Mouse (Mus musculus) heart, embryonic 10.5 days (tissue): ENCODE data around the gene Tsks. TPM values are rescaled to one million over a fixed set of nuclear protein-coding genes. Genes with fewer than 3 reads are reported as not detected.

Experiments used
- DNase-seq: peaks from one replicate; pipeline ENCODE4 v3.0.0-alpha.2; 2017; ENCODE audit warnings: low spot score
- H3K27ac ChIP-seq: fragments of 300-500 bp; sonication (generic); 2 replicates; pipeline ENCODE4 v1.5.1; 2016; ENCODE audit warnings: mild to moderate bottlenecking
- H3K27me3 ChIP-seq: fragments of 300-500 bp; sonication (generic); 2 replicates; pipeline ENCODE4 v1.6.1; 2016; ENCODE audit warnings: mild to moderate bottlenecking; ENCODE audit not compliant: poor library complexity, insufficient read depth, severe bottlenecking
- H3K36me3 ChIP-seq: fragments of 300-500 bp; sonication (generic); 2 replicates; pipeline ENCODE4 v1.6.1; 2016; ENCODE audit warnings: mild to moderate bottlenecking, moderate library complexity
- H3K4me1 ChIP-seq: fragments of 300-500 bp; sonication (generic); 2 replicates; pipeline ENCODE4 v1.6.1; 2016; ENCODE audit warnings: mild to moderate bottlenecking
- H3K4me3 ChIP-seq: fragments of 300-500 bp; sonication (generic); 2 replicates; pipeline ENCODE4 v1.5.1; 2016; ENCODE audit warnings: mild to moderate bottlenecking, moderate library complexity
- H3K9me3 ChIP-seq: fragments of 300-500 bp; sonication (generic); 2 replicates; pipeline ENCODE4 v1.6.1; 2016; ENCODE audit warnings: mild to moderate bottlenecking, moderate library complexity
- WGBS: fragments of 180-500 bp; shearing (Covaris S2); methylation state at CpG from one replicate; pipeline ENCODE4 v1.1.7; 2016; 5-methylcytosine and 5-hydroxymethylcytosine counted together
- polyA plus RNA-seq: library from polyadenylated mRNA; unstranded; fragments of >200 nt; fragmentation: Nextera tagmentation; extraction: Ambion mirVana; gene quantifications from 2 replicates; pipeline ENCODE4 v1.2.1, GENCODE M21; 2016

Tsks gene
- polyA plus RNA-seq, 1 experiment from 2014 or later, result 0.25 TPM

GRCm38 (mm10) chr7:45006503-45006902 lies 63.5 kb downstream of the Tsks start:
- DNase-seq, result no peak
- peaks cover 95% of the 10 kb centered on the region for H3K36me3 ChIP-seq
- no peaks in the 10 kb centered on the region for H3K9me3 ChIP-seq
- H3K4me1 ChIP-seq, result peaks cover 16% of the 10 kb centered on the region
- no peak overlapping the region for H3K27ac ChIP-seq
- no peaks in the 10 kb centered on the region for H3K27me3 ChIP-seq
- WGBS, result 98% methylated on average over 12 of the region's 12 CpGs
- no peak overlapping the region for H3K4me3 ChIP-seq

DNA sequence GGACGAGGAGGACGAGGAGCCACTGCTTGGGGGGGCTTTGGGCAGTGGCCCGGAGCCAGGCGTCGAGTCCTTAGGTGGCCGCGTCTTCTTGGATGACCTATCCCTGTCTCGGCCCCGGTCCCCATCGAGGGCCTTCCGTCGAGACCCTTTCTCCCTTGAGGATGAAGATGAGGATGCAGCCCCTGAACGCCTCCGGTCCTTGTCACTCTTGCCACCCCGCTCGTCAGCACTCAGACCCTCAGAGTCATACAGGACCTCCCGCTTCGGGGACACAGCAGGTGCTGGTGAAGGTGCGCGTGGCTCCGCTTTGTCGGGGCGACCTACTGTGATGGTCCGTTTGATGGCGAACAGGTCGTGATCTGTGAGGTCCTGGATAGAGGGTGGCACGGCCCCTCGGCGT lies 64.1 kb downstream of the Tsks start:
- Histone ChIP-seq H3K27ac (no peak overlapping the region), H3K36me3 (peaks cover 95% of the 10 kb centered on the region), H3K9me3 (no peaks in the 10 kb centered on the region), H3K27me3 (no peaks in the 10 kb centered on the region), H3K4me3 (no peak overlapping the region), H3K4me1 (peaks cover 16% of the 10 kb centered on the region)
- 94% methylated on average over 29 of the region's 29 CpGs for WGBS
- DNase-seq, result no peak

Other genes starting within 250 kb of the Tsks start
- not detected in 2 replicates for gene Izumo2, start 234.5 kb upstream of the Tsks start, polyA plus RNA-seq
- 34.0 and 35.5 TPM in 2 replicates for gene Vrk3, start 194.8 kb upstream of the Tsks start, polyA plus RNA-seq
- 1.8 TPM in 2 replicates for gene Zfp473, start 192.2 kb upstream of the Tsks start, polyA plus RNA-seq
- 128 and 132 TPM in 2 replicates for gene Nup62, start 127.1 kb upstream of the Tsks start, polyA plus RNA-seq
- gene Il4i1, start 126.8 kb upstream of the Tsks start, polyA plus RNA-seq, result 0.41 and 1.3 TPM in 2 replicates
- gene Atf5, start 126.5 kb upstream of the Tsks start, polyA plus RNA-seq, result 1.7 and 3.3 TPM in 2 replicates
- 102 and 103 TPM in 2 replicates for gene Akt1s1, start 94.2 kb upstream of the Tsks start, polyA plus RNA-seq
- 56.9 and 67.3 TPM in 2 replicates for gene Tbc1d17, start 94.1 kb upstream of the Tsks start, polyA plus RNA-seq
- 28.5 and 29.7 TPM in 2 replicates for gene Pnkp, start 86.1 kb upstream of the Tsks start, polyA plus RNA-seq
- gene Ptov1, start 73.4 kb upstream of the Tsks start, polyA plus RNA-seq, result 258 and 316 TPM in 2 replicates
- gene Med25, start 50.5 kb upstream of the Tsks start, polyA plus RNA-seq, result 90.5 and 95.6 TPM in 2 replicates
- 14.2 and 14.9 TPM in 2 replicates for gene Fuz, start 47.1 kb upstream of the Tsks start, polyA plus RNA-seq
- 73.9 and 82.1 TPM in 2 replicates for gene Ap2a1, start 13.7 kb upstream of the Tsks start, polyA plus RNA-seq
- gene Cpt1c, start 31.6 kb downstream of the Tsks start, polyA plus RNA-seq, result 11.7 and 19.1 TPM in 2 replicates
- gene Prmt1, start 43.4 kb downstream of the Tsks start, polyA plus RNA-seq, result 563 and 740 TPM in 2 replicates
- gene Irf3, start 54.4 kb downstream of the Tsks start, polyA plus RNA-seq, result 61.8 and 71.1 TPM in 2 replicates
- 44.9 and 57.9 TPM in 2 replicates for gene Bcl2l12, start 55.5 kb downstream of the Tsks start, polyA plus RNA-seq
- gene Scaf1, start 73.2 kb downstream of the Tsks start, polyA plus RNA-seq, result 40.5 and 41.0 TPM in 2 replicates
- gene Rras, start 74.8 kb downstream of the Tsks start, polyA plus RNA-seq, result 50.5 and 57.5 TPM in 2 replicates
- 8.8 and 13.3 TPM in 2 replicates for gene Prr12, start 109.7 kb downstream of the Tsks start, polyA plus RNA-seq
- 59.9 and 65.2 TPM in 2 replicates for gene Nosip, start 119.2 kb downstream of the Tsks start, polyA plus RNA-seq
- 15.0 and 16.8 TPM in 2 replicates for gene Prrg2, start 119.5 kb downstream of the Tsks start, polyA plus RNA-seq
- gene Rcn3, start 149.0 kb downstream of the Tsks start, polyA plus RNA-seq, result 270 and 314 TPM in 2 replicates
- gene Fcgrt, start 160.6 kb downstream of the Tsks start, polyA plus RNA-seq, result 7.8 and 10.2 TPM in 2 replicates
- 1,266 and 1,534 TPM in 2 replicates for gene Rps11, start 181.2 kb downstream of the Tsks start, polyA plus RNA-seq
- 873 and 1,060 TPM in 2 replicates for gene Rpl13a, start 185.6 kb downstream of the Tsks start, polyA plus RNA-seq
- 0.36 and 0.58 TPM in 2 replicates for gene Gm45713, start 193.0 kb downstream of the Tsks start, polyA plus RNA-seq
- 2.5 and 3.1 TPM in 2 replicates for gene Flt3l, start 193.2 kb downstream of the Tsks start, polyA plus RNA-seq
- 97.8 and 102 TPM in 2 replicates for gene Pih1d1, start 211.1 kb downstream of the Tsks start, polyA plus RNA-seq
- 45.2 and 45.7 TPM in 2 replicates for gene Aldh16a1, start 211.4 kb downstream of the Tsks start, polyA plus RNA-seq
- gene Slc17a7, start 220.7 kb downstream of the Tsks start, polyA plus RNA-seq, result 0.76 and 1.4 TPM in 2 replicates
- gene Gfy, start 236.4 kb downstream of the Tsks start, polyA plus RNA-seq, result not detected in 2 replicates
- gene Pth2, start 237.8 kb downstream of the Tsks start, polyA plus RNA-seq, result 0.41 TPM in 1 of 2 replicates, not detected in the other